Mouse (Mus musculus): ENCODE data around the gene Pcsk4. TPM values are rescaled to one million over a fixed set of nuclear protein-coding genes. Genes with fewer than 3 reads are reported as not detected.

Gene Pcsk4
- polyA plus RNA-seq, 1 experiment from 2014 or later: 5.6 TPM

- no peak overlapping the region for H3K9ac ChIP-seq (replicated peaks)
- H3K9me3 ChIP-seq (ENCODE audit: low read length): no peaks in the 10 kb centered on the region
- TF ChIP-seq EP300 (IDR thresholded peaks at IDR 0.05; ENCODE audit: low read depth) (no peak), CTCF (IDR thresholded peaks at IDR 0.05; ENCODE audit: low read depth) (no peak)
- no peaks in the 10 kb centered on the region for H3K27me3 ChIP-seq (ENCODE audit: insufficient read depth, low read length)
- H3K4me3 ChIP-seq (ENCODE audit: low read depth, low read length): no peak overlapping the region
- no peak for DNase-seq
- H3K27ac ChIP-seq (ENCODE audit: low read depth): peak overlapping the region; percentile 16; the same call in 1 of the 2 replicates
- H3K4me1 ChIP-seq (ENCODE audit: insufficient read depth): peaks cover 26% of the 10 kb centered on the region
- no peak for ATAC-seq
- H3K4me2 ChIP-seq (ENCODE audit: low read depth, low read length): no peak overlapping the region
- peaks cover 79% of the 10 kb centered on the region for H3K36me3 ChIP-seq (replicated peaks; ENCODE audit: insufficient read depth, low read length)
- WGBS (ENCODE audit: insufficient replicate concordance): 90% methylated on average over 12 of the region's 12 CpGs
Measured at GRCm38 (mm10) chr10:80279273-80279672, 50.0 kb downstream of the Pcsk4 start.

- Histone ChIP-seq H3K27ac (ENCODE audit: low read depth) (no peak overlapping the region), H3K36me3 (replicated peaks; ENCODE audit: insufficient read depth, low read length) (peaks cover 79% of the 10 kb centered on the region), H3K9ac (replicated peaks) (no peak overlapping the region), H3K4me3 (ENCODE audit: low read depth, low read length) (no peak overlapping the region), H3K27me3 (ENCODE audit: insufficient read depth, low read length) (no peaks in the 10 kb centered on the region), H3K4me1 (ENCODE audit: insufficient read depth) (peaks cover 32% of the 10 kb centered on the region), H3K4me2 (ENCODE audit: low read depth, low read length) (no peak overlapping the region), H3K9me3 (ENCODE audit: low read length) (no peaks in the 10 kb centered on the region)
- ATAC-seq: no peak
- WGBS (ENCODE audit: insufficient replicate concordance): 91% methylated on average over 9 of the region's 9 CpGs
- DNase-seq: no peak
- TF ChIP-seq CTCF (IDR thresholded peaks at IDR 0.05; ENCODE audit: low read depth) (no peak), EP300 (IDR thresholded peaks at IDR 0.05; ENCODE audit: low read depth) (no peak)
Measured at GRCm38 (mm10) chr10:80278390-80278789, 50.9 kb downstream of the Pcsk4 start.

GRCm38 (mm10) chr10:80276238-80276637 is 53.1 kb downstream of the Pcsk4 start:
- Histone ChIP-seq H3K4me3 (ENCODE audit: low read depth, low read length) (no peak overlapping the region), H3K27ac (ENCODE audit: low read depth) (peak overlapping the region; percentile 44; the same call in 1 of the 2 replicates), H3K9me3 (ENCODE audit: low read length) (no peaks in the 10 kb centered on the region), H3K36me3 (replicated peaks; ENCODE audit: insufficient read depth, low read length) (peaks cover 80% of the 10 kb centered on the region), H3K4me2 (ENCODE audit: low read depth, low read length) (no peak overlapping the region), H3K4me1 (ENCODE audit: insufficient read depth) (peaks cover 31% of the 10 kb centered on the region), H3K27me3 (ENCODE audit: insufficient read depth, low read length) (no peaks in the 10 kb centered on the region), H3K9ac (replicated peaks) (no peak overlapping the region)
- TF ChIP-seq EP300 (IDR thresholded peaks at IDR 0.05; ENCODE audit: low read depth) (no peak), CTCF (IDR thresholded peaks at IDR 0.05; ENCODE audit: low read depth) (no peak)
- ATAC-seq: peak; percentile 74
- peak; percentile 63 for DNase-seq
- WGBS (ENCODE audit: insufficient replicate concordance): 53% methylated on average over 5 of the region's 5 CpGs

- WGBS (ENCODE audit: insufficient replicate concordance): 85% methylated on average over 3 of the region's 3 CpGs
- Histone ChIP-seq H3K36me3 (replicated peaks; ENCODE audit: insufficient read depth, low read length) (peaks cover 60% of the 10 kb centered on the region), H3K27ac (ENCODE audit: low read depth) (no peak overlapping the region), H3K9ac (replicated peaks) (no peak overlapping the region), H3K9me3 (ENCODE audit: low read length) (no peaks in the 10 kb centered on the region), H3K27me3 (ENCODE audit: insufficient read depth, low read length) (no peaks in the 10 kb centered on the region), H3K4me2 (ENCODE audit: low read depth, low read length) (no peak overlapping the region), H3K4me1 (ENCODE audit: insufficient read depth) (peaks cover 45% of the 10 kb centered on the region), H3K4me3 (ENCODE audit: low read depth, low read length) (no peak overlapping the region)
- TF ChIP-seq EP300 (IDR thresholded peaks at IDR 0.05; ENCODE audit: low read depth) (no peak), CTCF (IDR thresholded peaks at IDR 0.05; ENCODE audit: low read depth) (no peak)
- DNase-seq (no peak), ATAC-seq (no peak)
Measured at GRCm38 (mm10) chr10:80273847-80274246, 55.5 kb downstream of the Pcsk4 start.

GRCm38 (mm10) chr10:80271870-80272585 is 57.3 kb downstream of the Pcsk4 start:
- Histone ChIP-seq H3K27ac (ENCODE audit: low read depth) (peak overlapping the region; percentile 92), H3K9me3 (ENCODE audit: low read length) (no peaks in the 10 kb centered on the region), H3K36me3 (replicated peaks; ENCODE audit: insufficient read depth, low read length) (peaks cover 54% of the 10 kb centered on the region), H3K27me3 (ENCODE audit: insufficient read depth, low read length) (no peaks in the 10 kb centered on the region), H3K4me3 (ENCODE audit: low read depth, low read length) (no peak overlapping the region), H3K9ac (replicated peaks) (peak overlapping the region; percentile 63), H3K4me1 (ENCODE audit: insufficient read depth) (peaks cover 60% of the 10 kb centered on the region), H3K4me2 (ENCODE audit: low read depth, low read length) (peak overlapping the region; percentile 52)
- ATAC-seq (no peak), DNase-seq (peak; percentile 32)
- TF ChIP-seq CTCF (IDR thresholded peaks at IDR 0.05; ENCODE audit: low read depth) (no peak), EP300 (IDR thresholded peaks at IDR 0.05; ENCODE audit: low read depth) (no peak)
- 72% methylated on average over 8 of the region's 8 CpGs for WGBS (ENCODE audit: insufficient replicate concordance)

Small RNA genes lying within 50 kb of the gene (microRNA-seq; reads per million reads assigned to microRNA genes)
- gene Mir6911: not detected

Other genes with a start within 250 kb of the Pcsk4 start
- gene Sbno2, start 223.9 kb downstream of the Pcsk4 start, polyA plus RNA-seq (2015; fragmentation: Nextera tagmentation; extraction: Ambion mirVana): 7.4 and 8.7 TPM in 2 replicates
- gene Stk11, start 213.7 kb downstream of the Pcsk4 start, polyA plus RNA-seq (2015; fragmentation: Nextera tagmentation; extraction: Ambion mirVana): 9.1 and 11.2 TPM in 2 replicates
- gene Atp5d, start 190.9 kb downstream of the Pcsk4 start, polyA plus RNA-seq (2015; fragmentation: Nextera tagmentation; extraction: Ambion mirVana): 537 and 576 TPM in 2 replicates
- 0.11 and 0.18 TPM in 2 replicates for gene Cbarp, start 188.7 kb downstream of the Pcsk4 start, polyA plus RNA-seq (2015; fragmentation: Nextera tagmentation; extraction: Ambion mirVana)
- 3.0 and 4.3 TPM in 2 replicates for gene Midn, start 181.2 kb downstream of the Pcsk4 start, polyA plus RNA-seq (2015; fragmentation: Nextera tagmentation; extraction: Ambion mirVana)
- 87.0 and 93.3 TPM in 2 replicates for gene Cirbp, start 163.5 kb downstream of the Pcsk4 start, polyA plus RNA-seq (2015; fragmentation: Nextera tagmentation; extraction: Ambion mirVana)
- 6.7 and 6.8 TPM in 2 replicates for gene 1600002K03Rik, start 156.6 kb downstream of the Pcsk4 start, polyA plus RNA-seq (2015; fragmentation: Nextera tagmentation; extraction: Ambion mirVana)
- 0.15 and 0.18 TPM in 2 replicates for gene Efna2, start 150.0 kb downstream of the Pcsk4 start, polyA plus RNA-seq (2015; fragmentation: Nextera tagmentation; extraction: Ambion mirVana)
- gene Mum1, start 103.1 kb downstream of the Pcsk4 start, polyA plus RNA-seq (2015; fragmentation: Nextera tagmentation; extraction: Ambion mirVana): 9.8 and 13.3 TPM in 2 replicates
- gene Ndufs7, start 80.4 kb downstream of the Pcsk4 start, polyA plus RNA-seq (2015; fragmentation: Nextera tagmentation; extraction: Ambion mirVana): 313 and 321 TPM in 2 replicates
- gene Gamt, start 68.5 kb downstream of the Pcsk4 start, polyA plus RNA-seq (2015; fragmentation: Nextera tagmentation; extraction: Ambion mirVana): 93.9 and 101 TPM in 2 replicates
- gene Dazap1, start 68.0 kb downstream of the Pcsk4 start, polyA plus RNA-seq (2015; fragmentation: Nextera tagmentation; extraction: Ambion mirVana): 19.5 and 21.8 TPM in 2 replicates
- 453 and 466 TPM in 2 replicates for gene Rps15, start 37.0 kb downstream of the Pcsk4 start, polyA plus RNA-seq (2015; fragmentation: Nextera tagmentation; extraction: Ambion mirVana)
- 0.05 and 0.20 TPM in 2 replicates for gene Apc2, start 33.5 kb downstream of the Pcsk4 start, polyA plus RNA-seq (2015; fragmentation: Nextera tagmentation; extraction: Ambion mirVana)
- gene 2310011J03Rik, start 9.0 kb downstream of the Pcsk4 start, polyA plus RNA-seq (2015; fragmentation: Nextera tagmentation; extraction: Ambion mirVana): 25.5 and 27.4 TPM in 2 replicates
- gene Reep6, start 455 bp upstream of the Pcsk4 start, polyA plus RNA-seq (2015; fragmentation: Nextera tagmentation; extraction: Ambion mirVana): 167 and 174 TPM in 2 replicates
- 1.5 and 1.8 TPM in 2 replicates for gene Adamtsl5, start 18.9 kb upstream of the Pcsk4 start, polyA plus RNA-seq (2015; fragmentation: Nextera tagmentation; extraction: Ambion mirVana)
- gene Plk5, start 27.0 kb upstream of the Pcsk4 start, polyA plus RNA-seq (2015; fragmentation: Nextera tagmentation; extraction: Ambion mirVana): 0.08 and 0.20 TPM in 2 replicates
- 0.72 and 0.99 TPM in 2 replicates for gene Mex3d, start 58.2 kb upstream of the Pcsk4 start, polyA plus RNA-seq (2015; fragmentation: Nextera tagmentation; extraction: Ambion mirVana)
- gene Mbd3, start 70.1 kb upstream of the Pcsk4 start, polyA plus RNA-seq (2015; fragmentation: Nextera tagmentation; extraction: Ambion mirVana): 33.4 and 33.5 TPM in 2 replicates
- 753 and 771 TPM in 2 replicates for gene Uqcr11, start 77.3 kb upstream of the Pcsk4 start, polyA plus RNA-seq (2015; fragmentation: Nextera tagmentation; extraction: Ambion mirVana)
- 28.2 and 29.5 TPM in 2 replicates for gene Tcf3, start 104.1 kb upstream of the Pcsk4 start, polyA plus RNA-seq (2015; fragmentation: Nextera tagmentation; extraction: Ambion mirVana)
- gene Onecut3, start 165.3 kb upstream of the Pcsk4 start, polyA plus RNA-seq (2015; fragmentation: Nextera tagmentation; extraction: Ambion mirVana): not detected in 2 replicates
- not detected in 2 replicates for gene Atp8b3, start 209.6 kb upstream of the Pcsk4 start, polyA plus RNA-seq (2015; fragmentation: Nextera tagmentation; extraction: Ambion mirVana)
- gene Rexo1, start 232.1 kb upstream of the Pcsk4 start, polyA plus RNA-seq (2015; fragmentation: Nextera tagmentation; extraction: Ambion mirVana): 7.4 and 8.1 TPM in 2 replicates
- gene Klf16, start 247.8 kb upstream of the Pcsk4 start, polyA plus RNA-seq (2015; fragmentation: Nextera tagmentation; extraction: Ambion mirVana): 6.1 and 6.5 TPM in 2 replicates